Mouse (Mus musculus) liver, embryonic 16.5 days (tissue): Measurements from ENCODE around the gene Abhd2. TPM values are rescaled to one million over a fixed set of nuclear protein-coding genes. Genes with fewer than 3 reads are reported as not detected.

ENCODE experiments used
- ATAC-seq: fragments of 200-750 bp; cut with Nextera tagmentation; 2 replicates; pipeline ENCODE4 v1.8.0; 2017; ENCODE audit warnings: low read depth, mild to moderate bottlenecking, moderate number of reproducible peaks, moderate library complexity
- H3K27ac ChIP-seq: fragments of 300-500 bp; sonication (generic); 2 replicates; pipeline ENCODE4 v1.5.1; 2014; ENCODE audit warnings: mild to moderate bottlenecking, low read length
- H3K27me3 ChIP-seq: fragments of 300-500 bp; sonication (generic); 2 replicates; pipeline ENCODE4 v1.6.1; 2014; ENCODE audit warnings: low read depth, low read length, mixed read lengths; ENCODE audit not compliant: control insufficient read depth, insufficient read depth
- H3K36me3 ChIP-seq: fragments of 300-500 bp; sonication (generic); 2 replicates; pipeline ENCODE4 v1.6.1; 2014; ENCODE audit warnings: mild to moderate bottlenecking; ENCODE audit not compliant: control insufficient read depth, insufficient read depth
- H3K4me1 ChIP-seq: fragments of 300-500 bp; sonication (generic); 2 replicates; pipeline ENCODE4 v1.6.1; 2014; ENCODE audit warnings: low read depth, low read length, mixed read lengths; ENCODE audit not compliant: control insufficient read depth
- H3K4me2 ChIP-seq: fragments of 300-500 bp; sonication (generic); 2 replicates; pipeline ENCODE4 v1.6.1; 2014; ENCODE audit warnings: low read depth, low read length, mixed read lengths
- H3K4me3 ChIP-seq: fragments of 300-500 bp; sonication (generic); 2 replicates; pipeline ENCODE4 v1.5.1; 2014; ENCODE audit warnings: low read depth, mild to moderate bottlenecking, low read length
- H3K9ac ChIP-seq: fragments of 300-500 bp; sonication (generic); 2 replicates; pipeline ENCODE4 v1.6.1; 2014; ENCODE audit warnings: low read depth, low read length
- H3K9me3 ChIP-seq: fragments of 300-500 bp; sonication (generic); replicated peaks from 2 replicates; pipeline ENCODE4 v1.6.1; 2016; ENCODE audit warnings: low read length; ENCODE audit not compliant: control insufficient read depth
- WGBS: fragments of 180-500 bp; shearing (Covaris S2); extraction: QIAGEN DNeasy Blood & Tissue Kit; methylation state at CpG from one replicate; pipeline ENCODE4 v1.1.7; 2014; ENCODE audit not compliant: insufficient replicate concordance; 5-methylcytosine and 5-hydroxymethylcytosine counted together
- polyA plus RNA-seq: library from polyadenylated mRNA; unstranded; fragments of >200 nt; fragmentation: Nextera tagmentation; extraction: Ambion mirVana; gene quantifications from 2 replicates; pipeline ENCODE4 v1.2.1, GENCODE M21; 2015

Gene Abhd2
- polyA plus RNA-seq, result 13.1 and 14.4 TPM in 2 replicates

- peak; percentile 96 for ATAC-seq
- WGBS, result under 1% methylated on average over 54 of the region's 54 CpGs
- peaks cover 79% of the 10 kb centered on the region for H3K4me1 ChIP-seq
Measured at GRCm38 (mm10) chr7:79272789-79273718, at the start of gene Abhd2. TSS of gene Abhd2 (plus strand) at chr7:79273199.

GRCm38 (mm10) chr7:79225477-79225876 is 47.5 kb upstream of the Abhd2 start:
- no peaks in the 10 kb centered on the region for H3K9me3 ChIP-seq
- H3K4me3 ChIP-seq, result no peak overlapping the region
- H3K4me1 ChIP-seq, result no peaks in the 10 kb centered on the region
- no peaks in the 10 kb centered on the region for H3K27me3 ChIP-seq
- ATAC-seq, result no peak
- no peak overlapping the region for H3K9ac ChIP-seq
- H3K27ac ChIP-seq, result no peak overlapping the region
- no peak overlapping the region for H3K4me2 ChIP-seq
- no peaks in the 10 kb centered on the region for H3K36me3 ChIP-seq
- WGBS, result 40% methylated on average over 8 of the region's 8 CpGs

More at GRCm38 (mm10) chr7:79272789-79273718, at the start of gene Abhd2:
- no peaks in the 10 kb centered on the region for H3K9me3 ChIP-seq
- H3K4me3 ChIP-seq, result peak within 1 kb of the TSS; percentile 96
- H3K27me3 ChIP-seq, result no peaks in the 10 kb centered on the region
- peak within 1 kb of the TSS; percentile 94 for H3K9ac ChIP-seq
- H3K27ac ChIP-seq, result peak within 1 kb of the TSS; percentile 87
- peak within 1 kb of the TSS; percentile 80 for H3K4me2 ChIP-seq
- no peaks in the 10 kb centered on the region for H3K36me3 ChIP-seq

GRCm38 (mm10) chr7:79226172-79226571 is 46.8 kb upstream of the Abhd2 start:
- Histone ChIP-seq H3K27ac (no peak overlapping the region), H3K4me3 (no peak overlapping the region), H3K4me1 (no peaks in the 10 kb centered on the region), H3K27me3 (no peaks in the 10 kb centered on the region), H3K4me2 (no peak overlapping the region), H3K9ac (no peak overlapping the region), H3K36me3 (no peaks in the 10 kb centered on the region), H3K9me3 (no peaks in the 10 kb centered on the region)
- ATAC-seq, result peak; percentile 68
- WGBS, result 57% methylated on average over 5 of the region's 5 CpGs

GRCm38 (mm10) chr7:79226834-79227486 is 46.0 kb upstream of the Abhd2 start:
- no peak overlapping the region for H3K27ac ChIP-seq
- H3K4me2 ChIP-seq, result no peak overlapping the region
- no peak overlapping the region for H3K9ac ChIP-seq
- H3K4me1 ChIP-seq, result no peaks in the 10 kb centered on the region
- no peak for ATAC-seq
- H3K9me3 ChIP-seq, result no peaks in the 10 kb centered on the region
- WGBS, result 56% methylated on average over 9 of the region's 10 CpGs
- no peaks in the 10 kb centered on the region for H3K27me3 ChIP-seq
- H3K36me3 ChIP-seq, result no peaks in the 10 kb centered on the region
- no peak overlapping the region for H3K4me3 ChIP-seq

- no peak overlapping the region for H3K9ac ChIP-seq
- H3K4me1 ChIP-seq, result no peaks in the 10 kb centered on the region
- H3K27me3 ChIP-seq, result no peaks in the 10 kb centered on the region
- no peak overlapping the region for H3K4me2 ChIP-seq
- no peak overlapping the region for H3K27ac ChIP-seq
- H3K9me3 ChIP-seq, result no peaks in the 10 kb centered on the region
- H3K4me3 ChIP-seq, result no peak overlapping the region
- ATAC-seq, result peak; percentile 53; the same call in 1 of the 2 replicates
- no peaks in the 10 kb centered on the region for H3K36me3 ChIP-seq
- WGBS, result 22% methylated on average over 9 of the region's 9 CpGs
Measured at GRCm38 (mm10) chr7:79228471-79228870, 44.5 kb upstream of the Abhd2 start.

- H3K4me3 ChIP-seq, result no peak overlapping the region
- no peaks in the 10 kb centered on the region for H3K36me3 ChIP-seq
- H3K9me3 ChIP-seq, result no peaks in the 10 kb centered on the region
- no peak overlapping the region for H3K27ac ChIP-seq
- H3K9ac ChIP-seq, result no peak overlapping the region
- H3K27me3 ChIP-seq, result no peaks in the 10 kb centered on the region
- WGBS, result 33% methylated on average over 2 of the region's 2 CpGs
- H3K4me1 ChIP-seq, result no peaks in the 10 kb centered on the region
- H3K4me2 ChIP-seq, result no peak overlapping the region
- ATAC-seq, result no peak
Measured at GRCm38 (mm10) chr7:79231577-79231976, 41.4 kb upstream of the Abhd2 start.

GRCm38 (mm10) chr7:79232048-79232447 is 41.0 kb upstream of the Abhd2 start:
- WGBS, result 36% methylated on average over 10 of the region's 10 CpGs
- Histone ChIP-seq H3K9me3 (no peaks in the 10 kb centered on the region), H3K4me3 (no peak overlapping the region), H3K27me3 (no peaks in the 10 kb centered on the region), H3K9ac (no peak overlapping the region), H3K4me1 (no peaks in the 10 kb centered on the region), H3K36me3 (no peaks in the 10 kb centered on the region), H3K27ac (no peak overlapping the region), H3K4me2 (no peak overlapping the region)
- no peak for ATAC-seq

- Histone ChIP-seq H3K4me3 (no peak overlapping the region), H3K9ac (no peak overlapping the region), H3K4me1 (no peaks in the 10 kb centered on the region), H3K36me3 (no peaks in the 10 kb centered on the region), H3K9me3 (no peaks in the 10 kb centered on the region), H3K27ac (no peak overlapping the region), H3K27me3 (no peaks in the 10 kb centered on the region), H3K4me2 (no peak overlapping the region)
- 68% methylated on average over 5 of the region's 5 CpGs for WGBS
- ATAC-seq, result no peak
Measured at GRCm38 (mm10) chr7:79238741-79239140, 34.3 kb upstream of the Abhd2 start.
